Mouse (Mus musculus) megakaryocyte, embryonic 14.5 days (primary cell): Measurements from ENCODE around the gene Ap5s1.

Experiments used
- FLI1 ChIP-seq: IDR thresholded peaks from 2 replicates; pipeline ENCODE4 v1.6.1; 2012; ENCODE audit warnings: low read length, inconsistent platforms, mixed read lengths
- GATA1 ChIP-seq: IDR thresholded peaks from 3 replicates; pipeline ENCODE4 v1.6.1; 2012; ENCODE audit warnings: mixed read lengths, low read length, inconsistent platforms, borderline replicate concordance

DNA sequence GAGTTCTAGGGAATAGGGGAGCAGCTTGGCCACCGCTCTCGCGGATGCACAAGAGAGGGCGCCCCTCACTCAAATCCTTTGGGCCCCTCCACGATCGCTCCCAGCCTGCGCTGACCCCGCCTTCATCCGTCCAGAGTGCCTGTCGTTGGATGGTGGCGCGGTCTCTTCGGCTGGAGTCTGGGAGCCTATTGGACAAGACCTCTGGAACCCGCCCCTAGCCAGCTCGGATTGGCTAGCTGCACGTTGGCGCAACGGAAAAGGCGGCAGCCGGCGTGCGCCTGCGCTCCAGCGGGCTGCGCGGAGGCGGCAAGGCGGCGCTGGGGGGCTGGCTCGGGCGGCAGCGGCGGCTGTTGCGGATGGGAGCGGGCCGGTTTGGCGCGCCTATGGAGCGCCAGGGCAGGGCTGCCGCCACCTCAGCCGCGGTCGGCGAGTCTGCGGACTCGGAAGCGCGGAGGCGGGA lies 55.4 kb downstream of the Ap5s1 start, which contains the start of gene Pank2:
- TF ChIP-seq GATA1 (no peak), FLI1 (no peak)
